Mouse (Mus musculus) midbrain, embryonic 14.5 days (tissue): ENCODE measurements at regions not wholly inside any gene's neighbourhood (a gene's known extent, or its start where the extent isn't known, plus 50 kb on each side); places are given as distances from the start of the nearest gene placed in this dataset.

Source experiments
- ATAC-seq: fragments of 200-750 bp; cut with Nextera tagmentation; 2 replicates; pipeline ENCODE4 v1.8.0; 2017; ENCODE audit warnings: moderate number of reproducible peaks, moderate library complexity; ENCODE audit not compliant: low FRiP score, low TSS enrichment
- DNase-seq: peaks from one replicate; pipeline ENCODE4 v3.0.0-alpha.2; 2015
- H3K27ac ChIP-seq: fragments of 300-500 bp; sonication (generic); replicated peaks from 2 replicates; pipeline ENCODE4 v1.5.1; 2014; ENCODE audit warnings: mild to moderate bottlenecking, low read depth, low read length, moderate library complexity
- H3K27me3 ChIP-seq: fragments of 300-500 bp; sonication (generic); 2 replicates; pipeline ENCODE4 v1.6.1; 2014; ENCODE audit warnings: low read length, control low read depth, mixed read lengths; ENCODE audit not compliant: control insufficient read depth, insufficient read depth
- H3K36me3 ChIP-seq: fragments of 300-500 bp; sonication (generic); 2 replicates; pipeline ENCODE4 v1.6.1; 2014; ENCODE audit warnings: low read length, control low read depth; ENCODE audit not compliant: control insufficient read depth, insufficient read depth
- H3K4me1 ChIP-seq: fragments of 300-500 bp; sonication (generic); 2 replicates; pipeline ENCODE4 v1.6.1; 2014; ENCODE audit warnings: mild to moderate bottlenecking, antibody characterized with exemption, low read length, control low read depth; ENCODE audit not compliant: control insufficient read depth, insufficient read depth
- H3K4me2 ChIP-seq: fragments of 300-500 bp; sonication (generic); 2 replicates; pipeline ENCODE4 v1.6.1; 2014; ENCODE audit warnings: mild to moderate bottlenecking, low read length, moderate library complexity
- H3K4me3 ChIP-seq: fragments of 300-500 bp; sonication (generic); replicated peaks from 2 replicates; pipeline ENCODE4 v1.5.1; 2014; ENCODE audit warnings: low read depth, low read length
- H3K9ac ChIP-seq: fragments of 300-500 bp; sonication (generic); replicated peaks from 2 replicates; pipeline ENCODE4 v1.6.1; 2014; ENCODE audit warnings: mild to moderate bottlenecking, low read length, moderate library complexity
- H3K9me3 ChIP-seq: fragments of 300-500 bp; sonication (generic); 2 replicates; pipeline ENCODE4 v1.6.1; 2016; ENCODE audit warnings: low read length, control low read depth, mixed read lengths; ENCODE audit not compliant: control insufficient read depth
- WGBS: fragments of 180-500 bp; shearing (Covaris S2); extraction: QIAGEN DNeasy Blood & Tissue Kit; methylation state at CpG from one replicate; pipeline ENCODE4 v1.1.7; 2014; 5-methylcytosine and 5-hydroxymethylcytosine counted together

DNA sequence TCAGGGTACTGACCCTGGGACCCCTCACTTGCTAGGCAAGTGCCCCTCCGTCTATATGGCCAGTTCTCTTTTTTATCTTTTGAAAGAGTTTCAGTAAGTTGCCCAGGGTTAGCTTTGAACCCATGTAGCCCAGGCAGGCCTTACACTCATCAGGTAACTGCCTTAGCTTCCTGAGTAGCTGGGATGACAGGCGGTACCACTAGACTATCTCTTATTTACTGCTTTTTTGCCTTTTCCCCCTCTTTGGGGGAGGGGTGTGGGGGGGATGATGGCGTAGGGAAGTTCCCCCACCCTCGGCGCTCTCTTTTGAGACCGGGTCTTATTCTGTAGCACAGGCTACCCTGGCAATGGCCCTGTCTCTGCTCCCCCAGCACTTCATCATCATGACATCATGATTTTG lies 106.9 kb downstream of the Sox2 start:
- ATAC-seq (no peak), DNase-seq (no peak)
- H3K27ac ChIP-seq: no peak overlapping the region
- no peak overlapping the region for H3K4me3 ChIP-seq
- H3K9me3 ChIP-seq: no peaks in the 10 kb centered on the region
- H3K4me1 ChIP-seq: no peaks in the 10 kb centered on the region
- H3K9ac ChIP-seq: no peak overlapping the region
- WGBS: 78% methylated on average over 6 of the region's 6 CpGs
- no peaks in the 10 kb centered on the region for H3K27me3 ChIP-seq
- H3K36me3 ChIP-seq: no peaks in the 10 kb centered on the region
- no peak overlapping the region for H3K4me2 ChIP-seq

DNA sequence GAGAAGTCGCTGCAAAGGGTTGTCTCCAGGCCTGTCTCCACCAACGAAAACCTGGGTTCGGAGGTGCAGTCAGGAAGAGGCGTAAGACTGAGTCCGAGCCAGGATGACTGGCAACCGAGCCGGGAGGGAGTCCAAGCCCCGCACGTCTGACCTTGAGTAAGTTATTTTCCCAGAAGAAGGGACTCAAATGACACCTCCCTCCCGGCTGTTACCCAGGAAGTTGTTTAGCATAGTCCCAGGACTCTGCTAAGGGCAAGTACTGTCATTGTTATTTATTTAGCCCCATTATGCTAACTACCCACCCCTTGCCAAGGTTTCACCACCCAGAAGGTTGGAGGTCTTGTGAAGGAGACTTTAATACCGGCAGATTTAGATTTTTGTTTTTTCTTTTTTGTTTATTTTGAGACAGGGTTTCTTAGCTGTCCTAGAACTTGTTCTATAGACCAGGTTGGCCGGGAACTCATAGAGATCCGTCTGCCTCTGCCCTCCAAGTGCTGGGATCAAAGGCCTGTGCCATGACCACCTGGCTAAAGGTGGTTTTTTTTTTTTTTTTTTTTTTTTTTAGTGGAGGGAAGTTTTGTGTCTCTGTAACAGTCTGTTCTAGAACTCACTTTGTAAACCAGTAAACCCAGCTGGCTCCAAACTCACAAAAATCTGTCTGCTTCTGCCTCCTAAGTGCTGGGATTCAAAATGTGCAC lies 107.8 kb downstream of the Sox2 start:
- Histone ChIP-seq H3K4me2 (no peak overlapping the region), H3K27ac (no peak overlapping the region), H3K36me3 (no peaks in the 10 kb centered on the region), H3K4me1 (no peaks in the 10 kb centered on the region), H3K9ac (no peak overlapping the region), H3K27me3 (no peaks in the 10 kb centered on the region), H3K4me3 (no peak overlapping the region), H3K9me3 (no peaks in the 10 kb centered on the region)
- no peak for ATAC-seq
- DNase-seq: no peak
- WGBS: 56% methylated on average over 13 of the region's 13 CpGs

DNA sequence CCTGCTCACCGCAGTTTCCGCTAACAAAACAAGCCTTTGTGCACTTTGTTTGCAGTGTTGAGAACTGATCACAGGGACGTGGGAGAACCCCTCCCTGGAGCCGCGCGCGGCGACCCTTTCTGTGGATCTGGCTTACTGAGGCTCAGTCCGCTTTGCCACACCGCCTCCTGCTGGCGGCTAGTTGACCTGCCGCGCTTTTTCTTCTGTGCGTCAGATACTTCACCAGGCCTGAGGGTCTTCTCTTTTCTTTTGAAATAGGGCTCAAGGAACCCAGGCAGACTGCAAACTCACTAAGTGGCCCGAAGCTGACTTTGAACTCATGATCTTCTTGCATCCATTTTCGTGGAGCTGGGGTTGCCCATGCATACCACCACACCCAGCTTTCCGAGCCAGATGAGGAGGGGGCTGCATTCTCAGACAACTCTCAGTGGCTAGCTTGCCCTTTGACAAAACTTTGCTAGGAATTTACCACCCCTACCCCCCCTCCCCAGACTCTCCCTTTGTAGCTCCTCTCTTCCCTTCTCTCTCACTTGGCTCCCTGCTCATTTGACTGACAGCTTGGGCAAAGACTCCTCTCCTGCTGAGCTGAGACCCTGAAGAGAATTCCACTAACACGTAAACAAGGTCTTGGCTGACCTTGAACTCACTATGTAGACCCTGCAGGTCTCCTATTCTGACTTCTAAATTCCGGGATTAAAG lies 109.9 kb downstream of the Sox2 start:
- H3K4me3 ChIP-seq: no peak overlapping the region
- ATAC-seq (no peak), DNase-seq (no peak)
- H3K27me3 ChIP-seq: no peaks in the 10 kb centered on the region
- no peak overlapping the region for H3K27ac ChIP-seq
- H3K9me3 ChIP-seq: no peaks in the 10 kb centered on the region
- no peak overlapping the region for H3K4me2 ChIP-seq
- no peaks in the 10 kb centered on the region for H3K4me1 ChIP-seq
- no peak overlapping the region for H3K9ac ChIP-seq
- no peaks in the 10 kb centered on the region for H3K36me3 ChIP-seq
- WGBS: 81% methylated on average over 19 of the region's 19 CpGs

DNA sequence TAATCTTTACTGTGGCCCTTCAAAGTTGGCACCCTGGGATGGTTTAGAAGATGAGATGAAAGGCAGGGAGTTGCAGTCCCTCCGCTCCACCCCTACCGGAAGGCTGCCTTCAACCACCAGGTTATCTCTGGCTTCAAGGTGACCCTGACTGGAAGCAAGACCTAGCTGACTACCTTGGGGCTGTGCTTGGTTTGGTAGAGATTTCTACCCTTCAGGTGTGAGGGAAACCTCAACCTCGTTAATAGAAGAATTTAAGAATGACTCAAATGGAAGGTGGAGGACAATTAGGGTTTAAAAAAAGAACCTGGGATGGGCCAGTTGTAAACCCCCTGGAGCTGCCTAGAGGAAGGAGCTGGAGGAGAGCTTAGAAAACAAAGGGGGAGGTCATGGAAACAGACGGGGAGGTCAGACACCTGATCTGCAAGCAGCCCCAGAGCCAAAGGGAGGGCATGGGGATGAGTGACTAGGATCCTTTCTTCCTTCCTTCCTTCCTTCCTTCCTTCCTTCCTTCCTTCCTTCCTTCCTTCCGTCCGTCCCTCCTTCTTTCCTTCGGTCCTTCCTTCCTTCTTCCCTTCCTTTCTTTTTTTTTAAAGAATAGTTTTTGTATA lies 111.1 kb downstream of the Sox2 start:
- Histone ChIP-seq H3K9me3 (no peaks in the 10 kb centered on the region), H3K4me1 (no peaks in the 10 kb centered on the region), H3K9ac (no peak overlapping the region), H3K27ac (no peak overlapping the region), H3K36me3 (no peaks in the 10 kb centered on the region), H3K4me3 (no peak overlapping the region), H3K4me2 (no peak overlapping the region), H3K27me3 (no peaks in the 10 kb centered on the region)
- DNase-seq (no peak), ATAC-seq (no peak)
- 64% methylated on average over 7 of the region's 7 CpGs for WGBS

DNA sequence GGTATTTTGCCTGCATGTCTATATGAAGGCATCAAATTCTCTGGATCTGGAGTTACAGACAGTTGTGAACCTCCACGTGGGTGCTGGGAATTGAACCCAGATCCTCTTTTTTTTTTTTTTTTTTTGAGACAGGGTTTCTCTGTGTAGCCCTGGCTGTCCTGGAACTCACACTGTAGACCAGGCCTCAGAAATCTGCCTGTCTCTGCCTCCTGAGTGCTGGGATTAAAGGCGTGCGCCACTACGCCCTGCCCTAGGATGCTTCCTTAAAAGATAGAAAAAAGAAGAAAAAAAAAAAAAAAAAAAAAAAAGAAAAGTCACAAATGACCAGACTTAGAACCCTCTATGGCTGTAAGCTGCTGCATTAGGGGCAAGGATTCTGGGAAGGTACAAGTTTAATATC lies 111.6 kb downstream of the Sox2 start:
- Histone ChIP-seq H3K4me1 (no peaks in the 10 kb centered on the region), H3K9me3 (no peaks in the 10 kb centered on the region), H3K27ac (no peak overlapping the region), H3K4me2 (no peak overlapping the region), H3K4me3 (no peak overlapping the region), H3K9ac (no peak overlapping the region), H3K36me3 (no peaks in the 10 kb centered on the region), H3K27me3 (no peaks in the 10 kb centered on the region)
- 92% methylated on average over 4 of the region's 4 CpGs for WGBS
- no peak for ATAC-seq
- DNase-seq: no peak

DNA sequence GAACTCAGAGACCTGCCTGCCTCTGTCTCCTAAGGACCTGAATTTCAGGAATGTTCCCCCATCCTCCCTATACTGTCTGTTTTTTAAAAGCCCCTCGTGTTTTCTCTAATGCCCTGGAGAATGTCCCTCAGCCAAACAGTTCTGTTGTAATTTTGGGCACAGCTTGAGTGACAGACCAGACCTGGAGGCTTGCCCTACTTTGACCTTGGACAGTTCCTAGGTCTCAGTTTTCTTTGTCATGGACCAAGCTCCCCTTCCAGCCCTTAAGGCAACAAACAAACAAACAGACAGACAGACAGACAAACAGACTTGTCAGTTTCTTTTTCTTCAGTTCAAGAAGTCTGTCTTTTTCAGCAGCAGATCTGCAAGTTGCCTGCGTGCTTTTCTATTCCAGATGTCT lies 114.4 kb downstream of the Sox2 start:
- Histone ChIP-seq H3K27ac (no peak overlapping the region), H3K4me2 (no peak overlapping the region), H3K9me3 (no peaks in the 10 kb centered on the region), H3K27me3 (no peaks in the 10 kb centered on the region), H3K4me3 (no peak overlapping the region), H3K4me1 (no peaks in the 10 kb centered on the region), H3K9ac (no peak overlapping the region), H3K36me3 (no peaks in the 10 kb centered on the region)
- ATAC-seq (no peak), DNase-seq (no peak)
- WGBS: 72% methylated on average over 2 of the region's 2 CpGs

DNA sequence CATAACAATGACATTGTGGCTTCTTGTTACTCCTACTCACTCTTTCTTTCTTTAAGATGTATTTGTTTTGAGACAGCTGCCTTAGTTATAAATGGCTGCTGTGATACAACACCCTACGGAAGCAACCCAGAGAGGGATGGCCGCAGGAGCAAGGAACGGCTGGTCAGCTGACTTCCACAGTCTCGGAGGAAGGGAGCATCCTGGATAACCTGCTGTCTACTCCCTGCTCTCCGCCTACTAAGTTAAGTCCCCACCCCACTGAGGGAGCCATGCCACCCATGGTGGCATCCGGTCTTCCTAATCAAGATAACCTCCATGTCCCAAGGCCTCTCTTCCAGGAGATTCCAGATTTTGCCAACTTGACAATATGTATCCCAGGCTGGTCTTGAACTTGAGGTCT lies 114.9 kb downstream of the Sox2 start:
- no peak overlapping the region for H3K4me2 ChIP-seq
- no peaks in the 10 kb centered on the region for H3K9me3 ChIP-seq
- H3K4me1 ChIP-seq: no peaks in the 10 kb centered on the region
- H3K4me3 ChIP-seq: no peak overlapping the region
- no peaks in the 10 kb centered on the region for H3K27me3 ChIP-seq
- ATAC-seq: no peak
- no peak overlapping the region for H3K9ac ChIP-seq
- no peak overlapping the region for H3K27ac ChIP-seq
- no peaks in the 10 kb centered on the region for H3K36me3 ChIP-seq
- 74% methylated on average over 6 of the region's 6 CpGs for WGBS
- DNase-seq: no peak

DNA sequence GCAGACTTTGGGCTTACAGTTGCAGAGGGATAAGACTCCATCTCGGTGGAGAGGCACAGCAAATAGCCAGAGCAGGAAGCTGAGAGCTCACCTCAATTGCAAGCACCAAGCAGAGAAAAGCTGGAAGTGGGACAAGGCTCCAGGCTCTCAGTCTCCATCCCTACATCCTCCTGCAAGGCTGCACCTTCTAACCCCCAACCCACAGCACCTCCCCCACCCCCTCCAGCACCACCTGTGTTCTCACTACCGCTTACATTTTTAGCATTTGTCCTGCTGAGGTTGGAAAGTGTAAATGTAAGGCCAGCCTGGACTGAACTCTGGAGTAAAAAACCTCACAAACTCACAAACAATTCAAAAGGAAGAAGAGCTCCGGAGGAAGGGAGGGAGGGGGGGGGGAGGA lies 119.6 kb downstream of the Sox2 start:
- Histone ChIP-seq H3K9ac (no peak overlapping the region), H3K4me2 (no peak overlapping the region), H3K9me3 (no peaks in the 10 kb centered on the region), H3K4me3 (no peak overlapping the region), H3K27me3 (no peaks in the 10 kb centered on the region), H3K36me3 (no peaks in the 10 kb centered on the region), H3K27ac (no peak overlapping the region), H3K4me1 (peaks cover 6% of the 10 kb centered on the region; the same call in 1 of the 2 replicates)
- DNase-seq (no peak), ATAC-seq (no peak)
- WGBS: 38% methylated on average over 2 of the region's 3 CpGs

DNA sequence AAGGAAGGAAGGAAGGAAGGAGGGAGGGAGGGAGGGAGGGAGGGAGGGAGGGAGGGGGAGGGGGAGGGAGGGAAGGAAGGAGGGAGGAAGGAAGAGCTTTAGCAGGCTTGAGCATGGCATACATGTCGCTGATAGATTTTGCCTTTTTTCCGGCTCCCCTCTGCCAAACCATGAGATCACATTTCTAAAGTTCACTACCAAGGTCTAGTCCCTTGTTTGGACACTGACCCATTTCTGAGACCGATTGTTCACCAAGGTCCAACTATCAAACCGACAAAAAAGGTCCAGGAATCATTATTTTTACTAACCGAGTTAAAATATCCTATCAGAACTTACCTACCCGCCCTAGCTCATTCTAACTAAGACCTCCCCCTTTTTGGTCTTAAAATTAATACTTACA lies 120.1 kb downstream of the Sox2 start:
- Histone ChIP-seq H3K4me3 (no peak overlapping the region), H3K4me1 (peaks cover 6% of the 10 kb centered on the region; the same call in 1 of the 2 replicates), H3K9me3 (no peaks in the 10 kb centered on the region), H3K27ac (no peak overlapping the region), H3K36me3 (no peaks in the 10 kb centered on the region), H3K9ac (no peak overlapping the region), H3K4me2 (no peak overlapping the region), H3K27me3 (no peaks in the 10 kb centered on the region)
- no peak for ATAC-seq
- no peak for DNase-seq
- WGBS: 85% methylated on average over 6 of the region's 6 CpGs
